8 mouse cellular contexts compared by ENCODE assay signal in the genomic region with DNA sequence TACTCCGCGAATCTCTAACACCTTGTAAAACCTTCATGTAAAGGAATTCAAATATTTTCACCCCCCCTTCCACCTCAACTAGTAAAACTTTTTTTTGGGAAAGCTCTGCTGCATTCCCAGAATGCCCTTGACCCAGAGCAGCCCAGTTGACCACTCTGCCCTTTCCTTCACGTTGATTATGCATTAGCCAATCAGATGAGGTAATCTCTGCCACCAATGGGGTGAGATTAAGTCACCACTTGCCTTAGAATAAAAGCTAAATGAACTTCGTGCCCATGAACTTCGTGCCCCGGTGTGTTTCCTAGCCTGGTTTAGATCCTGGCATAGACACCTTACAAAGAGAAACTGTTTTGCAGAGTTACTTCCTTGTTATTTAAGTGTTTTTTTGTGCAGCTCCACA. TPM values are rescaled to one million over a fixed set of nuclear protein-coding genes. Genes with fewer than 3 reads are reported as not detected.
DNase-seq lines count a peak whose midpoint lies in the region; ATAC-seq lines count a peak whose summit lies in the region.

No protein-coding gene starts in this region.

- H3K27me3 ChIP-seq in hindbrain, embryonic 10.5 days (ENCODE audit: insufficient read depth, poor library complexity, severe bottlenecking), result no peaks in the 10 kb centered on the region
- no peaks in the 10 kb centered on the region for H3K27me3 ChIP-seq in limb, embryonic 13.5 days
- no peaks in the 10 kb centered on the region for H3K27me3 ChIP-seq in neural tube, embryonic 12.5 days (replicated peaks)

- peak overlapping the region; percentile 93 for H3K27ac ChIP-seq in hindbrain, embryonic 10.5 days
- no peak overlapping the region for H3K27ac ChIP-seq in limb, embryonic 13.5 days
- no peak overlapping the region for H3K27ac ChIP-seq in neural tube, embryonic 12.5 days

- peaks cover 10% of the 10 kb centered on the region; the same call in 1 of the 2 replicates for H3K36me3 ChIP-seq in hindbrain, embryonic 10.5 days
- no peaks in the 10 kb centered on the region; the same call in 1 of the 2 replicates for H3K36me3 ChIP-seq in limb, embryonic 13.5 days
- 0 out of 2 replicates have a peak, but pooled peaks cover 3% of the 10 kb centered on the region for H3K36me3 ChIP-seq in neural tube, embryonic 12.5 days

- no peaks in the 10 kb centered on the region for H3K9me3 ChIP-seq in hindbrain, embryonic 10.5 days
- H3K9me3 ChIP-seq in limb, embryonic 13.5 days, result peaks cover 3% of the 10 kb centered on the region; the same call in 1 of the 2 replicates
- H3K9me3 ChIP-seq in neural tube, embryonic 12.5 days, result no peaks in the 10 kb centered on the region

- 50% methylated on average over 6 of the region's 6 CpGs for WGBS in hindbrain, embryonic 10.5 days
- WGBS in limb, embryonic 13.5 days, result 47% methylated on average over 6 of the region's 6 CpGs
- WGBS in neural tube, embryonic 12.5 days, result 49% methylated on average over 6 of the region's 6 CpGs

- peak overlapping the region; percentile 86; the same call in 1 of the 2 replicates for H3K9ac ChIP-seq in limb, embryonic 13.5 days
- H3K9ac ChIP-seq in neural tube, embryonic 12.5 days, result 0 out of 2 replicates have a peak overlapping the region, but pooled peaks have one; percentile 78

- DNase-seq in adrenal gland, postnatal 14 days, result peak; percentile 60
- no peak for DNase-seq in adrenal gland, adult 8-10 months
- peak; percentile 83 for DNase-seq in adipocyte (ENCODE audit: low spot score)
- no peak for DNase-seq in hindbrain, embryonic 10.5 days (ENCODE audit: low spot score)
- no peak for DNase-seq in spleen, postnatal 14 days (ENCODE audit: low spot score in 2 of 2)
- no peak for DNase-seq in right cerebral cortex, postnatal 25 days

- no peak for ATAC-seq in limb, embryonic 13.5 days (ENCODE audit: low FRiP score, low read depth)
- ATAC-seq in neural tube, embryonic 12.5 days (ENCODE audit: low FRiP score, low read depth), result no peak

- peak overlapping the region; percentile 89 for H3K4me2 ChIP-seq in limb, embryonic 13.5 days (replicated peaks)
- H3K4me2 ChIP-seq in neural tube, embryonic 12.5 days (replicated peaks), result peak overlapping the region; percentile 85

- peaks cover 27% of the 10 kb centered on the region for H3K4me1 ChIP-seq in hindbrain, embryonic 10.5 days (replicated peaks)
- peaks cover 13% of the 10 kb centered on the region; the same call in 1 of the 2 replicates for H3K4me1 ChIP-seq in limb, embryonic 13.5 days
- peaks cover 16% of the 10 kb centered on the region; the same call in 1 of the 2 replicates for H3K4me1 ChIP-seq in neural tube, embryonic 12.5 days

- peak overlapping the region; percentile 67 for H3K4me3 ChIP-seq in hindbrain, embryonic 10.5 days
- peak overlapping the region; percentile 79 for H3K4me3 ChIP-seq in limb, embryonic 13.5 days
- peak overlapping the region; percentile 83 for H3K4me3 ChIP-seq in neural tube, embryonic 12.5 days

RNA-seq across cellular contexts. Expression of a gene that starts 20.6 kb away (rescaled TPM):
- total RNA-seq in adrenal gland, postnatal 14 days (2021), result not detected in 2 replicates
- not detected for total RNA-seq in adrenal gland, adult 8-10 months (2022)
- not detected in 2 replicates for polyA plus RNA-seq in hindbrain, embryonic 10.5 days (2016; fragmentation: Nextera tagmentation; extraction: Ambion mirVana)
- not detected in 2 replicates for polyA plus RNA-seq in limb, embryonic 13.5 days (2015; fragmentation: Nextera tagmentation; extraction: Ambion mirVana)
- not detected in 2 replicates for polyA plus RNA-seq in neural tube, embryonic 12.5 days (2016; fragmentation: Nextera tagmentation; extraction: Ambion mirVana)

RNA-seq across cellular contexts. Expression of a gene that starts 31.5 kb away (rescaled TPM):
- total RNA-seq in adrenal gland, postnatal 14 days (2021), result 355 and 372 TPM in 2 replicates
- 100 to 1,000 TPM; 385 to 468 (median 412) TPM for total RNA-seq in adrenal gland, adult 8-10 months (2022)
- polyA plus RNA-seq in hindbrain, embryonic 10.5 days (2016; fragmentation: Nextera tagmentation; extraction: Ambion mirVana), result 592 and 604 TPM in 2 replicates
- polyA plus RNA-seq in limb, embryonic 13.5 days (2015; fragmentation: Nextera tagmentation; extraction: Ambion mirVana), result 748 and 758 TPM in 2 replicates
- 665 and 674 TPM in 2 replicates for polyA plus RNA-seq in neural tube, embryonic 12.5 days (2016; fragmentation: Nextera tagmentation; extraction: Ambion mirVana)

RNA-seq across cellular contexts. Expression of a gene that starts 41.4 kb away (rescaled TPM):
- total RNA-seq in adrenal gland, postnatal 14 days (2021), result not detected in 2 replicates
- under 1 TPM in 1 of 4 experiments, not detected in 3; 0.42 TPM for total RNA-seq in adrenal gland, adult 8-10 months (2022)
- not detected in 2 replicates for polyA plus RNA-seq in hindbrain, embryonic 10.5 days (2016; fragmentation: Nextera tagmentation; extraction: Ambion mirVana)
- polyA plus RNA-seq in limb, embryonic 13.5 days (2015; fragmentation: Nextera tagmentation; extraction: Ambion mirVana), result 0.15 TPM in 1 of 2 replicates, not detected in the other
- polyA plus RNA-seq in neural tube, embryonic 12.5 days (2016; fragmentation: Nextera tagmentation; extraction: Ambion mirVana), result not detected in 2 replicates

Comparison
In these comparisons a context has a peak if more than half of its experiments do, and no peak if none do; other contexts are left out.
1. DNase-seq: peak in adrenal gland, postnatal 14 days (single experiment) and adipocyte (single experiment); none in adrenal gland, adult 8-10 months (single experiment), hindbrain, embryonic 10.5 days (single experiment), spleen, postnatal 14 days (0 of 2) and right cerebral cortex, postnatal 25 days (single experiment).
2. Peak in every context shown above with its lines, with median percentiles within 50 percentile points of each other: H3K4me3 ChIP-seq.